Mouse (Mus musculus): Measurements from ENCODE around the gene Arrdc1.

GRCm38 (mm10) chr2:24970386-24970785, 35.3 kb upstream of the Arrdc1 start:
- TF ChIP-seq CTCF (IDR thresholded peaks at IDR 0.05; ENCODE audit: borderline replicate concordance, insufficient read depth, low read length) = no peak
- TF ChIP-seq POLR2A (IDR thresholded peaks at IDR 0.05; ENCODE audit: low read depth, low read length) = no peak

Data from embryonic fibroblast, embryonic 13.5 days (primary cell).